Comparison of ENCODE assay signal across 8 mouse cellular contexts in the genomic region with DNA sequence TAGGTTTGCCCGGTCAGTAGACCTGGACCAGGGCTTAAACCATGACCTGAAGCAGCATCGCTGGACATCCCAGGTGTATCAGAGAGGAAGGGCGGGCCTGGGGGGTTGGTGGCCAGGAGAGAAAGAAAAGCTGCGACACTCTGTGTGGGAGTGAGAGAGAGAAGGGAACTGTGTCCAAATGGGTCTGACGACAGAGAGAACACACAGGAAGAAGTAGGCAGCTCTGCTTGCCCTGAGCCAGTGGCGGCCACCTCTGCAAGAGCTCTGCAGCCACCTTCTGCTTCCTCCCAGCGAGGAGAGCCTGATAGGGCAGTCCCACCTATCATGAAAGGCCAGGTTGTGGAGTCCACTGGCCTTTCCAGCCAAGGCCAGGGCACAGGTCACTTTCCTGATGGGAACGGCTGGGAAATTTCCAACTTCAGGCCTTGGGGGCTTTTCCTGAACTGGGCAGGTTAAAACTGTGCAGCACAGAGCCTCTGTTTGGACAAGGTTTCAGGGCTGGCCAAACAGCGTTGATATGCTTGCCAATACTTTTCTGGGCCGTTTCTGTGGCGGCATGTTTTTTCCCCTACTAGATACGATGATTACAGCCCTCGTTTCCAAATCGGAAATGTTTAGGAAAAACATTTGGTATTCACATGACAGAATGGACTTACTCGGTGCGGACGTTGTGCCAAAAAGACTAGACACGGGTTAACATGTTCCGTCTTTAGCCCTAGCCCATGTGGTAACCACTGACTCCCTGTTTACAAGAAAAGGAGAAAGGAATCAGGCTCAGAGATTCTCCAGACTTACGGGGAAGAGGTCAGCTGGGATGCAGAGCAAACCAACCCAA. TPM values are rescaled to one million over a fixed set of nuclear protein-coding genes. Genes with fewer than 3 reads are reported as not detected.
DNase-seq lines count a peak whose midpoint lies in the region; ATAC-seq and TF ChIP-seq lines count a peak whose summit lies in the region.

No protein-coding gene starts in this region.

- no peak for TF ChIP-seq CTCF in hindbrain, postnatal 0 days (IDR thresholded peaks at IDR 0.05; ENCODE audit: low read depth)

- peaks cover 7% of the 10 kb centered on the region; the same call in 1 of the 2 replicates for H3K27me3 ChIP-seq in forebrain, embryonic 10.5 days (ENCODE audit: poor library complexity, severe bottlenecking)
- peaks cover 8% of the 10 kb centered on the region; the same call in 1 of the 2 replicates for H3K27me3 ChIP-seq in forebrain, embryonic 12.5 days
- H3K27me3 ChIP-seq in hindbrain, postnatal 0 days (ENCODE audit: insufficient read depth, low read length), result no peaks in the 10 kb centered on the region

- H3K4me3 ChIP-seq in forebrain, embryonic 10.5 days, result no peak overlapping the region
- no peak overlapping the region for H3K4me3 ChIP-seq in forebrain, embryonic 12.5 days (replicated peaks)
- no peak overlapping the region for H3K4me3 ChIP-seq in hindbrain, postnatal 0 days (ENCODE audit: low read length)

- peak overlapping the region; percentile 48; the same call in 1 of the 2 replicates for H3K27ac ChIP-seq in forebrain, embryonic 10.5 days
- H3K27ac ChIP-seq in forebrain, embryonic 12.5 days, result no peak overlapping the region
- no peak overlapping the region for H3K27ac ChIP-seq in hindbrain, postnatal 0 days

- no peak for ATAC-seq in forebrain, embryonic 12.5 days (ENCODE audit: low FRiP score)
- ATAC-seq in hindbrain, postnatal 0 days, result no peak

- H3K9ac ChIP-seq in forebrain, embryonic 12.5 days, result no peak overlapping the region
- no peak overlapping the region for H3K9ac ChIP-seq in hindbrain, postnatal 0 days (replicated peaks; ENCODE audit: low read length)

- WGBS in forebrain, embryonic 10.5 days, result 82% methylated on average over 20 of the region's 20 CpGs
- WGBS in forebrain, embryonic 12.5 days, result 84% methylated on average over 20 of the region's 20 CpGs
- WGBS in hindbrain, postnatal 0 days, result 64% methylated on average over 19 of the region's 20 CpGs

- peaks cover 38% of the 10 kb centered on the region for H3K4me1 ChIP-seq in forebrain, embryonic 10.5 days
- peaks cover 22% of the 10 kb centered on the region for H3K4me1 ChIP-seq in forebrain, embryonic 12.5 days
- H3K4me1 ChIP-seq in hindbrain, postnatal 0 days (ENCODE audit: insufficient read depth, low read length), result peaks cover 16% of the 10 kb centered on the region; the same call in 1 of the 2 replicates

- H3K4me2 ChIP-seq in forebrain, embryonic 12.5 days, result no peak overlapping the region
- H3K4me2 ChIP-seq in hindbrain, postnatal 0 days (ENCODE audit: low read depth, low read length), result peak overlapping the region; percentile 40

- no peaks in the 10 kb centered on the region for H3K36me3 ChIP-seq in forebrain, embryonic 10.5 days (replicated peaks)
- H3K36me3 ChIP-seq in forebrain, embryonic 12.5 days (replicated peaks), result no peaks in the 10 kb centered on the region
- no peaks in the 10 kb centered on the region for H3K36me3 ChIP-seq in hindbrain, postnatal 0 days (ENCODE audit: insufficient read depth, low read length)

- H3K9me3 ChIP-seq in forebrain, embryonic 10.5 days, result no peaks in the 10 kb centered on the region
- no peaks in the 10 kb centered on the region for H3K9me3 ChIP-seq in forebrain, embryonic 12.5 days
- no peaks in the 10 kb centered on the region for H3K9me3 ChIP-seq in hindbrain, postnatal 0 days (ENCODE audit: low read length)

- no peak for DNase-seq in forebrain, embryonic 10.5 days (ENCODE audit: extremely low spot score, low spot score)
- DNase-seq in spleen, postnatal 36 days (ENCODE audit: low spot score in 2 of 2), result peak; percentile 19 to 22
- no peak for DNase-seq in spleen, postnatal 14 days (ENCODE audit: low spot score in 2 of 2)
- no peak for DNase-seq in hindbrain, postnatal 0 days (ENCODE audit: low spot score)
- DNase-seq in lung, postnatal 25 days (ENCODE audit: low spot score), result peak; percentile 40
- DNase-seq in retina, postnatal 1 day, result no peak
- DNase-seq in gastrocnemius, adult 8-10 months (ENCODE audit: low spot score in 2 of 2), result no peak

RNA-seq across cellular contexts. Expression of gene Synj2, which starts 35.4 kb away (rescaled TPM):
- polyA plus RNA-seq in forebrain, embryonic 10.5 days (2016; fragmentation: Nextera tagmentation; extraction: Ambion mirVana), result 0.90 and 1.1 TPM in 2 replicates
- polyA plus RNA-seq in forebrain, embryonic 12.5 days (2016; fragmentation: Nextera tagmentation; extraction: Ambion mirVana), result 0.96 and 1.1 TPM in 2 replicates
- 4.8 and 6.9 TPM in 2 replicates for total RNA-seq in hindbrain, postnatal 0 days (2014; rRNA removed)
- 2.1 and 2.9 TPM in 2 replicates for polyA plus RNA-seq in hindbrain, postnatal 0 days (2015; fragmentation: Nextera tagmentation; extraction: Ambion mirVana)
- total RNA-seq in gastrocnemius, adult 8-10 months (2022), result 10 to 100 TPM; 27.1 to 40.6 (median 29.6) TPM

Comparison
In these comparisons a context has a peak if more than half of its experiments do, and no peak if none do; other contexts are left out.
1. DNase-seq: peak in spleen, postnatal 36 days (2 of 2) and lung, postnatal 25 days (single experiment); none in forebrain, embryonic 10.5 days (single experiment), spleen, postnatal 14 days (0 of 2), hindbrain, postnatal 0 days (single experiment), retina, postnatal 1 day (single experiment) and gastrocnemius, adult 8-10 months (0 of 2).